Mouse (Mus musculus) embryonic fibroblast, embryonic 13.5 days (primary cell): ENCODE measurements around the gene Edem1.

ENCODE experiments used
- CTCF ChIP-seq: IDR thresholded peaks from 2 replicates; pipeline ENCODE4 v1.5.1; 2011; ENCODE audit warnings: mild to moderate bottlenecking, control low read depth, low read length, moderate library complexity, borderline replicate concordance; ENCODE audit not compliant: insufficient read depth
- POLR2A ChIP-seq: IDR thresholded peaks from 2 replicates; pipeline ENCODE4 v1.6.1; 2011; ENCODE audit warnings: low read depth, mild to moderate bottlenecking, control low read depth, low read length, moderate library complexity

GRCm38 (mm10) chr6:108883826-108884225 lies 55.4 kb downstream of the Edem1 start:
- no peak for TF ChIP-seq CTCF
- TF ChIP-seq POLR2A, result no peak
